Mouse (Mus musculus): ENCODE results near the gene Nmi. TPM values are rescaled to one million over a fixed set of nuclear protein-coding genes. Genes with fewer than 3 reads are reported as not detected.
"Not testable (repeated sequence)": the region's sequence is repeated elsewhere in the genome, so short reads cannot be mapped to it uniquely, and the experiment has no call there.

Gene Nmi
- 10 to 100 TPM in 1 of 2 experiments, 1 to 10 TPM in 1; 9.8 to 15.3 TPM for total RNA-seq (2021)
- long read RNA-seq, experiment 1, transcript Nmi-202 (8 exons, 1,130 nt): minor isoform, 5 of 22 reads
- long read RNA-seq, experiment 1, transcript Nmi-205 (9 exons, 1,162 nt): major isoform, 6 of 22 reads
- long read RNA-seq, experiment 1, partial matches to known transcripts: 7 of 22 reads
- long read RNA-seq, experiment 1, other reads (novel, unspliced or antisense): 4 of 22 reads
- long read RNA-seq, experiment 2, partial matches to known transcripts: 2 of 10 reads
- long read RNA-seq, experiment 2, other reads (novel, unspliced or antisense): 1 of 10 reads

DNA sequence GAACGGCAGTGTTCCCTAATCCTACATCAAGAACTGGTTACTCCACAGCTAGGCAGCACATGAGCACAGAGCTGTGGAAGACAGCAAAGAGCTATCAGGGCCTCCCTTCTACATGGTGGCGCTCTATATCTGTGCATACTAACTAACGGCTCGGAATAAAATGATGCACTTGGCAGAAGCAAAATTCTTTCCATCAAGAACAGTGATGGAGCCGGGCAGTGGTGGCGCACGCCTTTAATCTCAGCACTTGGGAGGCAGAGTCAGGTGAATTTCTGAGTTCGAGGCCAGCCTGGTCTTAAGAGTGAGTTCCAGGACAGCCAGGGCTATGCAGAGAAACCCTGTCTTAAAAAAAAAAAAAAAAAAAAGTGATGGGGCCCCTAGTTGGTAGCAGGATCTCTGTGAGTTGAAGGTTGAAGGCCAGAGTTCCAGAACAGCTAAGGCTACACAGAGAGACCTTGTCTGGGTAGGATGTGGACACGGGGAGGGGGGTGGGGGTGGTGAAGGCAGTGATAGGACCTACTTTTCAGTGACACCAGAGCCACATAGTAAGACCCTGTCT is at the start of gene Nmi:
Gene Nmi, minus strand, starts transcription at position 85 of the 559 bp plus-strand sequence.
- peak in 1 of 2 experiments; percentile 16 for DNase-seq

DNA sequence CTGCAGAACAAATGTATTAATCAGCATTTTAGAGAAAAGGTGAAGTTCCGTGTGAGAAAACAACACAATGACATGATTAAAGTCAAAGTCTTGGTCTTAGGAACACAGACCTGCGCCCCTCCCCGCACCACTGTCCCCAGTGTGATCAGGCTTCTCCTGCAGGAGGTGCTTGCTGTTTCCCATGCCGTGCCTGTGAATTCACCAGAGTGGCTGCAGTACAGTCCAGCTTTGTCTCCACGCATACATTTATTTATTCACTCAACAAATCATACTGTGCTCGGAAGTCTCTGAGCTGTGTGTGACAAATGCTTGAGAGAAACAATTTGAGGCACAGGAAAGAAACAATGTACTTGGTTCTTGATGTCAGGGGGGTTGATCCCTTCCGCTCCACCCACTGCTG is 43.1 kb upstream of the Nmi start:
- no peak for DNase-seq

DNA sequence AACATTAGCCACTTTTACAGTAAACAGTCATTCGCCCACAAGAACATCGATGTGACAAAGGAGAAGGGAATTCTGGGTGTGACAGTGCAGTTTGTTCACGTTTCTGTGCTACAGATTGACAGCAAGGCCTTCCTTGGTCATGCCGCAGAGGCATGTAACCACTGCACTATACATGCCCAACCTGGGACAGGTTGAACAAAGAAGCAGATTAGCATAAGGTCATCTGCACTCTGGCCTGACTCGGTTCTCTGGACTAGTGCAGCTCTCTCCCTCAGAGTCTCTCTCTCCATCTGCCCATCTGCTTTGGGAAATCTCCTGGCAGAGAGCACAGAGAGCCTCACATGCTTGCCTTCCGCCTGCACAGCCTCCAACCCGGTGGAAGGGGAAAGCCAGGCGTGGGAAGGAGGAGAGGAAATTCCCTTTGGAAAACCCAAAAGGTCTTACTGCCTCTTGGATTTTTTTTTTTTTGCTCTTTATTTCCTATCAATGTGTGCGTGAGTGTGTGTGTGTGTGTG is 40.1 kb upstream of the Nmi start:
- no peak for DNase-seq

DNA sequence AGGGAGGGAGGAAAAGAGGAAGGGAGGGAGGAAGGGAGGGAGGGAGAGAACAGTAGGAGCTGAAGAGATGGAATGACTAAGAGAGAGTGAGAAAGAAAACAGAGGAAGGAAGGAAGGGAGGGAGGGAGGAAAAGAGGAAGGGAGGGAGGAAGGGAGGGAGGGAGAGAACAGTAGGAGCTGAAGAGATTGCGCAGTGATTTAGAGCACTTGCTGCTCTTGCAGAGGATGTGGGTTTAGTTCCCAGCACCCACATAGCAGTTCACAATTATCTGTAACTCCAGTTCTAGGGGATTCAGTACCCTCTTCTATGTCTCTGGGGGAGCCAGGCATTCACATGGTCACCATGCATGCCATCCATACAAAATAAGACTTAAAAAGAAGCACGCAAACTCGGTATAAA is 38.5 kb upstream of the Nmi start:
- DNase-seq: not testable (repeated sequence)

DNA sequence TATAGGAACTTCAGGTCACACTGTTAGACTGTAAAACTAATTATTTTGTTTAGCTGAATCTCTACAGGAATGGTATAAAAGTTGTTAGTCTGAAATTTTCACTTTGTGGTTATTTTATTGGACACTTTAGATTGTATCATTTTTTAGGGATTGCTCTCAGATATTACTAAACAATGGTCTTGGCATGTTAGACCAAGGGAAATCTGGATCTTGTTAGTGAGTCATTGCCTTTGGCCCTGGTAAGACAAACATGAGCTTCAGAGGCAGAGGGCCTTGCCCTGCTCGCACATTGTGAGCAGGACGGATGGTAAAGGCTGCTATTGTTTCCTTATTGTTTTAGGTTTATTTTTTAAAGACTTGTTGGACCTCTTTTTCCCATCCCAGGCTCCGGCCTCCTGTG is 33.1 kb upstream of the Nmi start:
- DNase-seq: no peak

DNA sequence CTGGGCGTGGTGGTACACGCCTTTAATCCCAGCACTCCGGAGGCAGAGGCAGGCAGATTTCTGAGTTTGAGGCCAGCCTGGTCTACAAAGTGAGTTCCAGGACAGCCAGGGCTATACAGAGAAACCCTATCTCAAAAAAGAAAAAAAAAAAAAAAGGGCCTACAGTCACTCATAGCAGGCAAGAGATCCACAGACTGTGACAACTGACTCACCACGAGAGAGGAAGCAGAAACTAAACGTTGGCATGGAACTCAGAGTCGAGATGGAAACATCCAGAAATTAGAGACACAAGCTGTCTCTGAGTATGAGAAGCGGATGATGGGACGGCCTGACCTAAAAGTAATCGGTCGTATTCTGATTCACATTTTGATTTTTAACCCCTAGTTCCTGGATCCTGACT is 29.0 kb upstream of the Nmi start:
- not testable (repeated sequence) for DNase-seq

DNA sequence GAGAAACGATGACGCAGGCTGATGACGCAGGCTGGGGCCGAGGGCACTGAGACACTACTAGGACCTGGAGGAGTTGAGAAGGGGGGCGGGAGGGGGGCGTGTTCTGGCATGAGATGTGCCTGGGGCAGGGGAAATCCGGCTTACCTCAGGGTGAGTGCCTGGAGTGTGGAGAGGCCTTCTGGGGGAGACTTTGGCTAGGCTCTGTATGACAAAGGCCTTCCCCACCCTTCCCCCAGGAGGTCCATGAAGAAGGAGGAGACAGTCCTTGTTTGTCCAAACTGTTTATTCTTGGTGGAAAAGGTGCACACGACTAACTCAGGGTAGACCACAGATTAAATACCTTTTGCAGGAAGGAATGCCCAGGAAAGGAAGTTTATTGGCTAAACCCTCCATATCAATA is 28.2 kb upstream of the Nmi start:
- no peak for DNase-seq

DNA sequence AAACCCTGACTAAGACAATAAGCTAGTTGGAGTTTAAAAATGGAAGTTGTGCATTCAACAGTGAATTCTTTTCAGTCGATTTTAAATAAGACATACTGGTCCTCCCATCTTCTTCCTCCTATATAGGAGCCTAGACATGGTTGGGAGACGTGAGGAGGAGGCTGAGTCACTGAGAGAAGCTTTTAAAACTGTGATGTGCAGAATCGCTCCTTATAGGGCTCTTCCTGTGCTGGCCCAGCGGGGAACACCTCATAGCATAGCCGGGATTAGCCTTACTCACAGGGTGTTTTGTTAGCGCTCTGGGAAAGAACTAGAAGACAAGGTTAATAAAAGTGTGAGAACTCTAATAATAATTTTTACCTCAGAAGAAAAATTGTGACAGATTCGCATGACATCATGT is 26.7 kb upstream of the Nmi start:
- no peak for DNase-seq

DNA sequence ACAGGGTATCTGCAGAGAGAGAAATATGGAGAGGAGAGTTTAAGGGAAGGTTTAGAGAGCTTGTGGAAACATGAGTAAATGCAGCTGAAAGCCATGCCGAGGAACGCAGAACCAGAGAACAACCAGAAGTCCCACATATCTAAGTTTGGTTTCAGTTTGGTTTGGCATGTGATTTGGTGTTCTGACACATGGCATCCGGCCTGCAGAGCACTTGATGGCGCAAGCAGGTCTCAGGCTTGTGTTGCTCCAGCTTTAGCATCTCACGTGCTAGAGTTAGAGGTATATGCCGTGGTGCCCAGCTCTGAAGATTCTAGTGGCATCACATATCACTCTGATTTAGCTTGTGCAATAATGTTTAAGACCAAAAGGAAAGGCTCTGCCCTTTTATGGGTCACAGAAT is 18.2 kb upstream of the Nmi start:
- DNase-seq: no peak

DNA sequence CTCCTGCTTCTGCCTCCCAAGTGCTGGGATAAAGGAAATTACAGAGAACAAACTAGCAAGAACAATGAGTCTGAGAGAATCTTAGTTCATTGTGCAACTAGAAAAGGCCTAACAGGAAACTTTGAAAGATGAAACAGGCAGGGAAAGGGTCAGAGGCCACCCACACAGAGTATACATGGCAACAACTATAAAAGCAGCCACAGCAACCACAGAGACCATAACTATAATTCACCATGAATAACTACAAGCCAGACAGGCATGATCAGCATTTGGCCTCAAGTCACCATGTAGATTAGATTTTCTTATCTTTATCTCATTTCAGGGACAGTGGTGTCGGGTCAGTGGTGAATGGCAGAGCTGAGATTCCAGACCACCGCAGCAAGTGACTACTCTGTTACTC is 16.3 kb upstream of the Nmi start:
- peak; percentile 24 to 39 for DNase-seq

DNA sequence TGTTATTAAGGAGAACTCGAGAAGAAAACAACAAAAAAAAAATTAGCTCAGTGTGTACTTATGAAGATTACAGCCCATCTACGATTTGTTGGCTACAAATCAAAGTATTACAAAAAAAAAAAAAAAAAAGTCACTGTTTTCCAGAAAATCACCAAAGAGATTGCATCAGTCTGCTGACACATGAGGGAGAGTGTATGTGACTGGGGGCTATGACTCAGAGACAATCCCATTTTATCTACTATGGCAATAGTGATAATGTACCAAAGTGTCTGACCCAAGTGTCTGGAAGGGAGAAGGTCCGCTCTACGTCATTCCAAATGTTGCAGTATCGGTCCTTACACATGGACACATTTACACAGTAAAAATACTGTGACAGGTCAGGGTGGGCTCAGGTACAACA is 13.4 kb upstream of the Nmi start:
- no peak for DNase-seq

DNA sequence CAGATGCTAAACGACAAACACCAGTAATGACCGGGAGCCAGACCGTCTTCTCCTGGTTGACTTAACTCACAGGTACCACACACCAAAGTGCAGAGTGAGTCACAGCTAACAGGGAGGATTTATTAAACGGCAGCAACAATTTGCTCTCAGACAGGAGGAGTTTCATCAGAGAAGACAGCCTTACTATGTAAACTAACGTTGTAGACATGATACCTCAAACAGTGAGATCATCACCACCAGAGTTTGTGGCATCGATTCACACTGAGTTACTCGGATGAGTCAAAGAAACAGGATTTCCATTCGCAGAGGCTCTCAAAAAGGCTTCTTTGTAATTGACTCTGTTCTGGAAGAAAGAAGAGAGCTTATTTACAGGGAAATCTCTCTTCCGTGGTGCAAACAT is 12.9 kb upstream of the Nmi start:
- no peak for DNase-seq

DNA sequence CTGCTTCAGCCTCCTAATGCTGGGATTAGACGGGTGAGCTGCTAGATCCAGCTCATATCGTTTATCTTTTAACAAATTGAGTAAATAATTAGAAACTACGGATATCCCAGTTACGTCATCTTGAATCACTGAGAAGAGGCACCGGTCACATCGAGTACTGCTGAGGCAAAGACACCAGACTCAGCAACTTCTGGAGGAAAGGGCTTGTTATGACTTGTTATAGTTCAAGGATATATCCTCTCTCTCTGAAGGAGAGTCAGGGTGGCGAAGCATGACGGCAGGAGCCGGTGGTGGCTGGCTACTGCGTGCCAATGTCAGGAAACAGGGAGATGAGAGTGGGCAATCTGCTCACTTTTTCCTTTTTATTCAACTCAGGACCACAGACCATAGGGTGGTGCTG is 11.9 kb upstream of the Nmi start:
- DNase-seq: no peak

DNA sequence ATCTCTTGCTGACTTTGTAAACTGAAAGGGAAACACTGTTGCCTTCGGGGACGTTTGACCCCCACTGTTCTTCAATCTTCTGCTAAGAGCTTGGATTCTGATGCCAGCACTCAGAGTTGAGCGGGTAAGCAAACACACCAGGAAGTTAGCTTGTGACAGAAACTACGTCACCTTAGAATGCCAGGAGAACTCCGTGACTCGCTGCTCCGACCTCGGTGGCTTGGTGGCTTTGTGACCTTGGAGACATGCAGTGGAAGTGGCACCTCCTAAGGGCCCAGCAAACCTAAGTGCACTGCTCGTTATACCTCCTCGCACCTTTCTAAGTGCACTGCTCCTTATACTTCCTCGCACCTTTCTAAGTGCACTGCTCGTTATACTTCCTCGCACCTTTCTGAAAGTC is 9.0 kb upstream of the Nmi start:
- DNase-seq: no peak

DNA sequence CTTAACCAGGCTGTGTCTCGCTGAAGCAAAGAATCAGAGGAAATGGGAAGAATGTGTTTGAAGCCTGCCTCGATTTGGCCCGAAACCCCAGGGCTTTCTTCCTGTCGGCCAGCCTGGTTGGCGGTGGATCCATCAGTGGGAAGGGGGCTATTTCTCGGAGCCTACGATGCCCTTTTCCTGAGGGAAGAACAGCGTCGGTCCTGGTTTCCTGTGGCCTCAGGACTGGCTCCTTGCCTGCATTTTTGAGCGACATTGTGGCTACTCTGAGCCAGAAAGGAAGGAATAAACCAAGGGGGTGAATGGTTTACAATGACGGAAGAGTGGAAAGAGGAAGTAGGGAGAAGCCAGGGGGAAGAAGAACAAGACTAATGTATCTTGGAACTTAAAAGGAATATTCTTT is 8.3 kb upstream of the Nmi start:
- DNase-seq: peak; percentile 23 to 42

DNA sequence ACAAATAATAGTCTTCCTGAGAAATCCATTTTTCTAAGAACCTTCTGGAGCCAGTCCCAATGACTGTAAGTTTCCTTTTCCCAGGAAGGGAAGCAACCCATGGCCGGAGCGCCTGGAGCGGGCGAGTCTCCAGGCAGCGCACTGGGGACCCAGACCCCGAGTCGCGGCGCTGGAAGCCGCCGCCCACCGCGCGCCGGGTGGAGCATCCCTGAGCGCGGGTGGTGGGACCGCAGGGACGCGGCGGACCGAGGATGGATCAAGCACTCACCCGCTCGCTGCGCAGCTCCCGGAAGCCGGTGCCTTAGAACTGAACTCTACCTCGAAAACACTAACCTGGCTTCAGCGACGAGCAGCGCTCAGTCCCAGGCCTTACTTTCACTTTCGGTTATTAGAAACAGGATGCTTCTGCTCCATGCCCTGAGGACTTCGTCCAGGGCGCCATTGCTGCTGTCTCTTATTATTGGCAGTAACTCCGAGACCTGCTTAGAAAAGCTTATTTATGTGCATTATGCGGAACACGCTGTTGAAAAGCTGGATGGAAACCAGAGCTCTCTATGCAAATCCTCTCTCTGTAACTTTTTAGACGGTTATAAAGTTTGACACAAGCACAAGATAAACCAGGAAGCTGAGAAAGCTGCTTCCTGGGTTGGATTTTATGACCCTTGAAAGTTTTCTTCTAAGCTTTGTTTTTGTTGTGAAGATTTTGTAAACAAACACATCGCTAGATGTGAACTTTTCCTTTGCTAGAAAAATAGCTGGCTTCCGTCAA is 469 bp downstream of the Nmi start:
- DNase-seq: peak; percentile 55 to 72

DNA sequence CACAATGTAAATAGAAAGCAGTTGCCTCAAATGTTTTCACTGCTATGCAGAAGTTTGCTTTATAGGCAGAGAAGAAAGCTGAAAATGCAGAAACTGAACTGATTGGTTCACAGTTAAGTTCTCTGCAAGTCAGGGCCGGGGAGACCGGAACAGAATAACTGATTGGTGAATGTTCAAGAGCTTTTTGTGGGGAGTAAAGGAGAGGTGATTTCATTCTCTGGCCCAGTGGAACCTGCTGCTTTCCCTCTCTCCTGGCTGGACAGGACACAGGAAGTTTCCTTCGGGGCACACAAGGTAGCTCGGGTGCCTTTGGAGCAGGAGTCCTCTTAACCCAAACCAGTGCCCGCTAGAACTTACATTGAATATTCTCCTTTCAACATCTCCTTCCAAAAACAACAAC is 1.2 kb downstream of the Nmi start:
- peak; percentile 29 to 53 for DNase-seq

DNA sequence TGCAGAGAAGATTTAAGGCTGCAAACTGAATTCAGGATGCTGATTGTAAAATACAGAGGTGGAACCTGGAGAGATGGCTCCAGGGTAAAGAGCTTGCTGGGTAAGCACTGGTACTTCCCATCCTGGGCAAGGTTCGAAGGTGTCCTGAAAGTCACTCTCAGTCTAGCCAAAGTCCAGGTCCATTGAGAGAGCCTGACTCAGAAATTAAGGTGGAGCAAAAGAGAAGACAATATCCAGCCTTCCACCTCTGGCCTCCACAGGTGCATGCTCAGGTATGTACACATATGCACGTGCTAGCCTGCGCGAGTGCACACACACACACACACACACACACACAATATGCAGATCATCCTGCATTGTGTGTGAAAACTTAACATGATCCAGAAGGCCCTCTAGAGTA is 2.4 kb downstream of the Nmi start:
- DNase-seq: no peak

DNA sequence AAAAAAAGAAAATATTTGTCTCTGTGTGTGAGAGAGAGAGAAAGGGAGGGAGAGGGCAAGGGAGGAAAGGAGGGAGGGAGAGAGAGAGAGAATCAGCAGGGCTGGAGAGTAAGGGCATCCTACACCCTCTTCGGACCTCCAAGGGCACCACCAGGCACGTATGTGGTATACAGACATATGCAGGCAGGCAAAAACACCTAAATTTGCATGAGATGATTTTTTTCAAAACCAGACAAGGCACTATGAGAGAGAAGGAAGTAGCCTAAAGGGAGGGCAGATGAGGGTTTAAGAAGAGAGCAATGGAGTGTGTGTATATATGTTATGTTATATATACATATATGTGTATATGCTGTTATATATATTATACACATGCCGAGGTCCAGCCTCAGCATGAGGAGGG is 6.0 kb downstream of the Nmi start:
- DNase-seq: no peak

DNA sequence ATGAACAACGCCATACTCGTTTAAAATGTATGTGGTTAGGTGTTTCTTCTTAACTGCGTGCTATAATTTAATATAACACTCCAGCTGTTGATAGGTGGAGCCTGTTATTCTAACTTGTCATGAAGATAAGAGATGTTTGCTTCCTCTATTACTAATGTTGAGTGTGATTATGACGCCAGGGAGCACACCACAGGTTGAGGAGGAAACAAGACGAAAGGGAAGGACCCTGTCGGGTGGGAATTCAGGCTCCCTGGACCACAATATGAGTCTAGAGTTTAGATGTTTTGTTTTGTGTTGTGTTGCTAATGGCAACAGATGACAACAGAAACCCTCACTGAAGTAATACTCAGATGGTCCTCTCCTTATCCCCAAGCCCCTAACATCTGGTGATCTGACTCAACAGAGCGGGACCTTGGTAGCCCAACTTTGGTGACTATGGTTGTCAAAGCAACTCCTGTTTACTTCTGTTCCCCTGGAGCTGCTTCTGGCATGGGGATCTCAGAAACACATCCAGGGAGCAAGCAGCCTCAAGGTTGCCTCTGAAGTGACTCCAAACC is 19.6 kb downstream of the Nmi start:
- DNase-seq: no peak

DNA sequence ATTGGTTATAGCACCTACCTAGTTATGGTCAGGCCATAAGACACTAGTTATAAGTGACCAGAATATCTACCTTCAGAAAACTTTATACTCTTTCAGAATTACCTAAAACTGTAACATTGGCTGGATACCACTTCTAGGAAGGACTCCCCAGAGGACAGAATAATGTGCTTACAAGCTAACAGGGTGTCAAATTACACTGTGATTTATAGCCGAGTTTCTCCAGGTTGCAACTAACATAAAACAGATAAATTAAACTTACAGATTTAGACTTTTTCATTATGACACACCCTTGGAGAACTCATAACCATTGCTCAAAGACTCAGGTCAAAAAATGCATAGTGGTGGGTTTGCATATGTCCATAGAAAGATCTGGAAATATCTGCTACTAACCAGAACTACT is 22.4 kb downstream of the Nmi start:
- no peak for DNase-seq

DNA sequence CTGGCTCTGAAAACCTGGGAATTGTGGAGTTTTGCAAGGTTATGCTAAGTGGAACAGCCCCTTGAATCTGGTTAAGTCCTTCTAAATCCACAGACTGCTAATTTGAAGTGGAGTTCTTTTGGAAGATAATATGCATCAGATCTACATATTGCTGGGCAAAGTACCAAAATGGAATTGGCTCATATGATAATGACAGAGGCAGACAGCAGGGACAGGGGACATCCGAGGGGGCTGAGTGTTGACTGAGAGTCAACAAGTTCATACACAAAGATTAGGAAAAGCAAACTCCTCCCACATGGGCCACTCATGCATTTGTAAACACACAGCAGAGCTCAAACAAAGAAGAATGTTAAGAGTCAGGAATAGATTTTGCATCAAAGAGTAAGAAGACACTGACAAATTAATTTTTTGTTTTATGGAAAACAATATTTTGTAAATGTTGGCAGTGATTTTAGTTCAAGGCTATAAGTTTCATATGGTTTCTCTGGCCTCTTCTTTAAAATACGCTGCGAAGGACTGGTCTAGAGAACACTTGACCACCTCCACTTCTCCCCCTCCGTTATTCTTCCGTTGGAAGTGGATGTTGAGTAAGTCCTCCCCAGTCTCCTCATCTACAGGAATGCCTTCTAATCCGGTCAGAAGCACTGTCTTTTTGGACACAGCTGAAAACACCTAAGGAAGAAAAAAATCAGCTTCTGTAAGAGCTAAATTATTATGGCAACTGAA is 25.0 kb downstream of the Nmi start:
- no peak for DNase-seq
